Mouse (Mus musculus) CH12.LX (cell line): ENCODE results near the gene Ipo4. TPM values are rescaled to one million over a fixed set of nuclear protein-coding genes. Genes with fewer than 3 reads are reported as not detected.

Experiments
- DNase-seq: peaks from one replicate; pipeline ENCODE4 v3.0.0-alpha.2; 2013; ENCODE audit errors: extremely low read depth
- H3K27ac ChIP-seq: 2 replicates; pipeline ENCODE4 v1.5.1; 2012; ENCODE audit warnings: low read depth, mild to moderate bottlenecking, control low read depth, moderate library complexity; ENCODE audit not compliant: insufficient read depth
- H3K27me3 ChIP-seq: replicated peaks from 2 replicates; pipeline ENCODE3; 2012; ENCODE audit warnings: inconsistent platforms
- H3K36me3 ChIP-seq, 2 experiments: replicated peaks in 1 of 2; 2 replicates each; pipeline versions ENCODE3 to v1.6.1; 2012; ENCODE audit warnings: inconsistent platforms in 1 of 2, low read length in 1 of 2, mild to moderate bottlenecking in 1 of 2, mixed read lengths in 1 of 2, moderate library complexity in 1 of 2; ENCODE audit not compliant: control insufficient read depth in 1 of 2, insufficient read depth in 1 of 2
- H3K4me1 ChIP-seq, 2 experiments: 2 replicates each; pipeline ENCODE4 v1.6.1; 2012; ENCODE audit warnings: inconsistent platforms in 1 of 2, moderate library complexity in 1 of 2; ENCODE audit not compliant: insufficient read depth in 2 of 2, control insufficient read depth in 1 of 2
- H3K4me2 ChIP-seq: 2 replicates; pipeline ENCODE4 v1.6.1; 2012; ENCODE audit warnings: low read depth, mild to moderate bottlenecking, control low read depth; ENCODE audit not compliant: poor library complexity, insufficient read depth, severe bottlenecking
- H3K4me3 ChIP-seq, 3 experiments: fragments of 150-350 bp in 1 of 3; sonication (generic) in 1 of 3; replicated peaks in 1 of 3; 2 replicates each; pipeline versions ENCODE3 to v1.5.1; 2011 to 2012; ENCODE audit warnings: low read depth in 2 of 3, low read length in 2 of 3, mild to moderate bottlenecking in 2 of 3, moderate library complexity in 2 of 3, control low read depth in 1 of 3, improper control_type of control experiment in 1 of 3, inconsistent platforms in 1 of 3, mixed read lengths in 1 of 3; ENCODE audit not compliant: poor library complexity in 1 of 3
- H3K79me2 ChIP-seq: replicated peaks from 2 replicates; pipeline ENCODE4 v1.6.1; 2012; ENCODE audit warnings: mild to moderate bottlenecking, moderate library complexity; ENCODE audit not compliant: control insufficient read depth, poor library complexity, insufficient read depth, severe bottlenecking; ENCODE audit errors: extremely low read depth
- H3K9ac ChIP-seq: 2 replicates; pipeline ENCODE4 v1.6.1; 2012; ENCODE audit warnings: low read depth, mild to moderate bottlenecking, control low read depth, moderate library complexity; ENCODE audit not compliant: insufficient read depth
- H3K9me3 ChIP-seq: replicated peaks from 2 replicates; pipeline ENCODE3; 2012; ENCODE audit warnings: low read length, inconsistent platforms, mixed read lengths
- BHLHE40 ChIP-seq: IDR thresholded peaks from 2 replicates; pipeline ENCODE4 v1.6.1; 2011; ENCODE audit warnings: mild to moderate bottlenecking, low read depth, low read length, improper control_type of control experiment
- CHD2 ChIP-seq: IDR thresholded peaks from 2 replicates; pipeline ENCODE4 v1.6.1; 2011; ENCODE audit warnings: low read length, improper control_type of control experiment
- E2F4 ChIP-seq: IDR thresholded peaks from 2 replicates; pipeline ENCODE4 v1.6.1; 2011; ENCODE audit warnings: low read depth, low read length, improper control_type of control experiment; ENCODE audit not compliant: insufficient replicate concordance
- ELF1 ChIP-seq: IDR thresholded peaks from 2 replicates; pipeline ENCODE4 v1.6.1; 2014; ENCODE audit warnings: low read depth, mild to moderate bottlenecking, inconsistent platforms, low read length, improper control_type of control experiment
- EP300 ChIP-seq: IDR thresholded peaks from 2 replicates; pipeline ENCODE4 v1.6.1; 2011; ENCODE audit warnings: low read length, improper control_type of control experiment
- ETS1 ChIP-seq: conservative IDR thresholded peaks from 2 replicates; pipeline ENCODE4 v1.6.1; 2012; ENCODE audit warnings: low read depth, mild to moderate bottlenecking, inconsistent platforms, low read length, improper control_type of control experiment, moderate library complexity
- HCFC1 ChIP-seq: IDR thresholded peaks from 2 replicates; pipeline ENCODE4 v1.6.1; 2012; ENCODE audit warnings: low read depth, mild to moderate bottlenecking, inconsistent platforms, low read length, improper control_type of control experiment
- JUN ChIP-seq: IDR thresholded peaks from 2 replicates; pipeline ENCODE4 v1.6.1; 2011; ENCODE audit warnings: low read depth, mild to moderate bottlenecking, low read length, improper control_type of control experiment, moderate library complexity; ENCODE audit not compliant: insufficient read depth
- JUND ChIP-seq: conservative IDR thresholded peaks from 2 replicates; pipeline ENCODE4 v1.6.1; 2011; ENCODE audit warnings: low read depth, low read length, improper control_type of control experiment
- MAX ChIP-seq: IDR thresholded peaks from 2 replicates; pipeline ENCODE4 v1.6.1; 2011; ENCODE audit warnings: low read length, improper control_type of control experiment
- MXI1 ChIP-seq: IDR thresholded peaks from 2 replicates; pipeline ENCODE4 v1.6.1; 2011; ENCODE audit warnings: mild to moderate bottlenecking, low read depth, low read length, improper control_type of control experiment
- MYC ChIP-seq: IDR thresholded peaks from 2 replicates; pipeline ENCODE4 v1.6.1; 2011; ENCODE audit warnings: low read depth, mild to moderate bottlenecking, improper control_type of control experiment, low read length
- NELFE ChIP-seq: IDR thresholded peaks from 2 replicates; pipeline ENCODE4 v1.6.1; 2011; ENCODE audit warnings: low read depth, low read length, improper control_type of control experiment
- RAD21 ChIP-seq: IDR thresholded peaks from 2 replicates; pipeline ENCODE4 v1.6.1; 2011; ENCODE audit warnings: low read depth, mild to moderate bottlenecking, low read length, improper control_type of control experiment, moderate library complexity
- SIN3A ChIP-seq: IDR thresholded peaks from 2 replicates; pipeline ENCODE4 v1.6.1; 2012; ENCODE audit warnings: low read length, improper control_type of control experiment, inconsistent platforms
- TBP ChIP-seq: conservative IDR thresholded peaks from 2 replicates; pipeline ENCODE4 v1.6.1; 2011; ENCODE audit warnings: low read depth, low read length, improper control_type of control experiment
- UBTF ChIP-seq: IDR thresholded peaks from 2 replicates; pipeline ENCODE4 v1.6.1; 2012; ENCODE audit warnings: low read depth, mild to moderate bottlenecking, inconsistent platforms, low read length, improper control_type of control experiment, moderate library complexity
- USF1 ChIP-seq: IDR thresholded peaks from 2 replicates; pipeline ENCODE4 v1.6.1; 2014; ENCODE audit warnings: low read depth, mild to moderate bottlenecking, inconsistent platforms, low read length, improper control_type of control experiment
- USF2 ChIP-seq: conservative IDR thresholded peaks from 2 replicates; pipeline ENCODE4 v1.6.1; 2011; ENCODE audit warnings: low read depth, low read length, improper control_type of control experiment
- dilution Hi-C: fragments of 300-500 bp; cut with MboI; formaldehyde crosslinking; loops from 2 replicates; pipeline ENCODE4 v1.14.3; 2020; ENCODE audit warnings: low sequenced_read_pairs; ENCODE audit not compliant: extremely low pct_unique_long_range_greater_than_20kb, extremely low pct_ligation_motif_present
- in situ Hi-C: fragments of 300-500 bp; cut with MboI; formaldehyde crosslinking; loops from 3 replicates; pipeline ENCODE4 v1.14.3; 2019; ENCODE audit warnings: low sequenced_read_pairs, low pct_ligation_motif_present, low pct_unique_long_range_greater_than_20kb, mixed read lengths
- polyA plus RNA-seq: library from polyadenylated mRNA; unstranded; fragments of >175 nt; gene quantifications from 2 replicates; pipeline ENCODE4 v1.2.1, GENCODE M21; 2012; ENCODE audit warnings: low read depth; ENCODE audit not compliant: insufficient read length
- total RNA-seq, 2 experiments: library from RNA; depleted of rRNA; stranded (reverse); fragments of 300-350 nt in 1 of 2; fragments of >200 nt in 1 of 2; gene quantifications; 2 replicates each; pipeline ENCODE4 v1.2.3; 2012 to 2014

Gene Ipo4
- total and polyA plus RNA-seq, 3 experiments = 47.5 to 175 (median 84.8) TPM

GRCm38 (mm10) chr14:55642679-55643059, 6.9 kb upstream of the Ipo4 start:
- Histone ChIP-seq H3K79me2 (peaks cover 38% of the 10 kb centered on the region), H3K27ac (peak overlapping the region; percentile 52; the same call in 1 of the 2 replicates), H3K36me3 (peaks cover 35 to 59% of the 10 kb centered on the region in 2 experiments), H3K9me3 (no peaks in the 10 kb centered on the region), H3K4me1 (peaks cover 4 to 45% of the 10 kb centered on the region in 2 experiments; a peak in 2 of 4 replicates), H3K4me3 (peak overlapping the region; percentile 77 to 96 (median 93)), H3K4me2 (peak overlapping the region; percentile 93), H3K9ac (peak overlapping the region; percentile 74), H3K27me3 (no peaks in the 10 kb centered on the region)
- dilution Hi-C loops (no loop called here), in situ Hi-C loops (no loop called here)
- DNase-seq = no peak
- TF ChIP-seq CHD2 (no peak), USF2 (no peak), RAD21 (no peak), TBP (no peak), NELFE (no peak), SIN3A (no peak), MYC (no peak), JUND (no peak), E2F4 (no peak), MXI1 (no peak), BHLHE40 (no peak), ELF1 (no peak), USF1 (no peak)

GRCm38 (mm10) chr14:55641291-55641690, 5.5 kb upstream of the Ipo4 start:
- no peak overlapping the region for H3K4me3 ChIP-seq
- H3K9ac ChIP-seq = no peak overlapping the region
- dilution Hi-C loops = no loop called here
- H3K9me3 ChIP-seq = no peaks in the 10 kb centered on the region
- peaks cover 38% of the 10 kb centered on the region for H3K79me2 ChIP-seq
- no peak overlapping the region for H3K27ac ChIP-seq
- H3K27me3 ChIP-seq = no peaks in the 10 kb centered on the region
- peaks cover 36 to 58% of the 10 kb centered on the region in 2 experiments for H3K36me3 ChIP-seq
- in situ Hi-C loops = no loop called here
- no peak for DNase-seq
- no peak for TF ChIP-seq JUN
- no peak for TF ChIP-seq MAX
- TF ChIP-seq CHD2 = no peak
- no peak for TF ChIP-seq ETS1
- no peak for TF ChIP-seq EP300
- no peak for TF ChIP-seq BHLHE40
- no peak for TF ChIP-seq USF1
- no peak for TF ChIP-seq HCFC1
- TF ChIP-seq UBTF = no peak
- peaks cover 4 to 45% of the 10 kb centered on the region in 2 experiments; a peak in 2 of 4 replicates for H3K4me1 ChIP-seq
- H3K4me2 ChIP-seq = no peak overlapping the region
